Mouse (Mus musculus) CD8-positive naive resting alpha-beta T cell, adult 2 months (primary cell): ENCODE measurements around the gene Prmt1.
A peak's percentile ranks its signal among the peaks of the same experiment; 100 is the strongest.

Source experiments
- DNase-seq, 2 experiments: peaks; one replicate each; pipeline ENCODE4 v3.0.0; 2022; ENCODE audit warnings: low read depth in 2 of 2, low spot score in 2 of 2

The Prmt1 gene

DNA sequence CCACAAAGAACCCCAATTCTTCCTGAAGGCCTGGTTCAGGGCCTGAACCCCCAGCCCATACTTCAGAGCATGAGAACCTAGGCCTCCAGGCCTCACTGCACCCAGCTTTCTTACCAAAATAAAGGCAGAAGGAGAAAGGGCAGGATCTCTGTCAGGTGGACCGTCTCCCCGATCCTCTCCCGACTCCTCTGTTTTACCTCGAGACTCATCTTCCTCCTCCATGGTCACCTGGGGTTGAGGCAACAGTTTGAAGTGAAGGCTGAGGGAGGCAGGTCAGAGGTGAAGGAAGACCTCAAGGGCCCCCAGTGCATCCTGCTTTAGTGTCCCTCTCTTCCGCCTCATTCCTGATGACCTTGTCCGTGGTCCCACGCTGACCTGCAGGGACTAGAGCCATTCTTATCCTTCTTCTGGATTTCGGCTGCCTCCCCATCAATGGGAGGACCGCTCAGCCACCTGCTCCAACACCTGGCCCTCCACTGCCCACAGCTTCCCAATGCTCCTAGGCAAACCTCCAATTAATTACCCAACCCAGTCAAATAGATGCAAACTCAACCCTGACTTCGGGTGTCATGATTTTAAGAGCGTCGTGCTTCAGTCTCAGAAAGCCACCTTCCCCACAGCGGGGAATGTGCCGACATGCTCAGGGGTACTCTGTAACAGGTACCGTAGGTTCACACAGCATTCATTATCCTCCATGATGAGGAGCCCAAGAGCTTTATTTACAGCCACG lies 27.2 kb upstream of the Prmt1 start:
- DNase-seq = no peak

DNA sequence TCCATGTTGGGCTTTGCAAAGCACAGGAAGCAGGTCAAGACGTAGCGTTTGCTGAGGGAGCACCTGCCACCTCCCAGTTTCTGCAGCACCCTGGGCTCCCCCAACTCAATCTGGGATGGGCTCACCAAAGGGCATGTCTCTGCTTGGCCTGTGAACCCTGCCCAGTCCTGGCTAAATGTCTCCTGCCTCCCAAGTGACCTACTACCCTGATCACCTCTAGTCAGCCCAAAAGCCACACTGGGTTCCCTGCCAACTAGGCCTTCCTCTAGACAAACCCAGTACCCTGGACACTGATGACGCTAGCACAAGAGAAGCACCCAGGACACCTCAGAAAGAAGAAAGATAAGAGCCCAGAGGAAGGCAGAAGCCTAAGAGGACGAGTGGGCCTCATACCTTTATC lies 26.5 kb upstream of the Prmt1 start:
- no peak for DNase-seq

DNA sequence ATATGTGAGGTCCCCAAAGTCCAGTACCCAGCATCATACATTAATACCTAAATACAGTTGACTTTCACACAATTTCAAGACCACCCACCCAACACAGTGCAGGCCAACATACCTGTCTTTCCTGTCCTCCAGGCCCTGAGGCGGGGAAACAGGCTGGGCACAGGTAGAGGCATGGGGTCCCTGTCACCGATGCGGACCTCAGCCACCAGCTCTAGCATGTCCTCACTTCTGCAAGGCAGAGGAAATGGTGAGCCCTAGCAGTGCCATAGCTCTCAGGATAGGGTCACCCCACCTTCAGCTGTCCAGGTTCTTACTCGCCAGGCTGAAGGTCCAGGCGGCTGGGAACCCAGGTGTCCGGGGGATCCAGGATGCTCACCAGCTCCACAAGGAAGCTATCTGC lies 25.6 kb upstream of the Prmt1 start:
- no peak for DNase-seq

DNA sequence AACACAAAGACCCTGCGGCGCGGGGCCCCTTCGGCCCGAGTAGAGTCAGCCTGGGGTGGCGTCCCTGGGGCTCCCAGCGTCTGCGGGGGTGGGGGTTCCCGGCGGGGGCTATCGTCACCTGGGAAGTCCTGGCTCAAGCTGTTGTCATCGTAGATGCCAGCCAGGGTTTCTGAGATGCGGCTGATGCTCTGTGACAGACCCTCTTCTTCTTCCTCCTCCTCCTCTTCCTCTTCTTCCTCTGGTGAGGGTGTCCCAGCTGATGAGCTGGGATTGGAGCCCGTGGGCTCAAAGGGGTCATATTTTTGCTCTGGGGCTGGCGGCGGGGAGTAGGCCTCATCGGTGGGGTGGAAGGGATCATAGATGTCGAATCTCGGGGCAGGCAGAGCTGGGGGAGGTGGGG lies 22.0 kb upstream of the Prmt1 start:
- DNase-seq = no peak

DNA sequence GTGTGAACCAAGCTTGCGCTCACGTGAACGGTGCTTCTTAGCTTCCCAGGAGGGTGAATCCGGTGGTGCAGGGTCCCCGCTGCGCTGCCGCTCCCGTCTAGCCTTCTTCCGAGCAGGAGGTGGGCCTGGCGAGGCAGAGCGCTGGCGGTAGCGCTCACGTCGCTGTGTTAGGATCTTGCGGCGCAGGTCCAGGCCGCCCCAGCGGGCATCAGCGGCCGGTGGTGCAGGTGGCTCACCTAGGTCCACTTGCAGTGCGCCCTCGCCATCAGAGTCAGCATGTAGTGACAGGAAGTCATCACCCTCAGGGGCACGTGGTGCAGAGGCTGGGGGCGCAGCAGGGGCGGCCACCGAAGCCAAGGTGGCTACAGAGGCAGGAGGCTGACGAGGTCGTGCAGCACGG lies 21.5 kb upstream of the Prmt1 start:
- no peak for DNase-seq

- DNase-seq = no peak
Observed at GRCm38 (mm10) chr7:45007141-45007540, 20.8 kb upstream of the Prmt1 start.

DNA sequence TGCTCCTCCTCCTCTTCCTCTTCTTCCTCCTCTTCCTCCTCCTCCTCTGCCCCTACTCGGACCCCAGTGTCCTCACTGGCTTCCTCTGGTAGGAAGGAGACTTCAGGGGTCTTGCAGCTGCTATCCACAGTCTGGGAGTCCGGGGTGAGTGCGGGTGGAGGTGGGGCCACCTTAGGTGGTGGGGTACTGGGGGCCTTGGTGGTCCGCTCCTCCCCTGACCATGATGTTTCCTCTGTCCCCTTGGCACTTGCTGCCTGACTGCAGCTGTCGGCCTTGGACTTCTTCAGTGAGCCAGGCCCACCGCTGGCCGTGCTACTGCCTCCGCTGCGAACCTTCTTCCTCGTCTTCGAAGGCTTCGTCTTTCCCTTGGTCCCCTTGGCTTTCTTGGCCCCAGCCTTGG lies 20.1 kb upstream of the Prmt1 start:
- no peak for DNase-seq

DNA sequence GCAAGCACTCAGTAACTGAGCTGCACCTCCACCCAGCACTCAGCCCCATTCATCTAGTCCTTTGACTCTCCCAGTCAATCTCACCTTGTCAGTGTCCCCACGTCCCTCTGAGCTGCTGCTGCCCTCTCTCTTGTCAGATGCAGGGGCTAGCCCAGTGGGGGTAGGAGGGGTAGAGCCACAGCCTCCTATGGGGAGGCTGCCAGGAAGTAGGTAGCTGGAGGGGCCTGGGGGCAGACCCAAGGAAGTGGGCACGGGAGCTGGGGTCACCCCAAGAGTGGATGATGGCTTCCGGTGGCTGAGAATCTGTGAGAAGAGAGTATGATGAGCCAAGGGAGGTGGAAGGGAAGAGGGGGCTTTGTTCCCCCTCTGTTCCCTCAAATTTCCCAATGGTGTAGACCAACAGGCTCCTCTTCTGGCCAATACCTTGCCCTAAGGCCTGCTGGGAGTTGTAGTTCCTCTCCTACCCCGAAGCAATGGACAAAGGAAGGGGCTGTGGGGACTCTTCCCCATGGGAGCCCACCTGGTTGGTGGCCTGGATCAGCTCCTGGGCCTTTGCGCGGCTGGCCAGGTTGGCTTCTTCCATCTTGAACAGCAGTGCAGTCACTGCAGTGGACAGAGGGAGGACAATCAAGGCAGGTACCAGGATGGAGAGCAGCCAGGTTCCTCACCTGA lies 19.1 kb upstream of the Prmt1 start:
- DNase-seq = no peak

DNA sequence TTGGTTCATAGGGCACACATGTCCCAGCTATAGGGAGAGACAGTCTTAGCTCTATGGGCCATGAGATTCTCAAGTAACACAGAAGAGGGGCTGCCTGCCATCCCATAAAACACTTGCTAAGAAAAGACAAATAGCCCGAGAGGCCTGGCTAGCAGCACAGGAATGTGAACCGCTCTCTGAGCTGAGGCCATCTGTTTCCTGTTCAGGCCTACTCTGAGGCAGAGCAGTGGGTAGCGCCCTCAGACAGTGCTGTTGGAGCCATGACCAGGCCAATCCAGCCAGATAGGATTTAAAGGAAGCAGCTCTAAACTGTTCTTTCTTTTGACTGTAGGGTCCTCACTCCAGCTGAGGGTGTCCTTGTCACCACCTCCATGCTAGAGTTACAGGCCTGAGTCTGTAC lies 18.2 kb upstream of the Prmt1 start:
- DNase-seq = no peak

DNA sequence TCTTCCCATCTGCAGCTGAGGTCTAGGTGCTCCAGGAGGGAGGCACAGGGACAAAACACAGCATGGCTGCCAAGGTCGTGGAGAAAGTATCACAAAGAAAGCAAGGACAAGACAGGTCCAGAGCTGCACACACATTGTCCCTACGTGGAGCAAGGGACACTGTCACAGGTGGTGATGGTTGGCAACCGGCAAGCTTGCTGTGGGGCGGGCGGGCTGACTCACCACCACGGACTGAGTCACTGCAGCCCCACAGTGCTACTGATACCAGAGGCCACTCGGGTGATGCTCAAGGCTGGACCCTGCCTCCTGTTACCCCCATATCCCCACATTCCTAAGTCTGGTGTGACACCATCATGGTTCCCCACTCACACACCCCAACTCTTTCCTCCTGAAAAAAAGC lies 16.1 kb upstream of the Prmt1 start:
- no peak for DNase-seq

GRCm38 (mm10) chr7:45000539-45001114 lies 14.3 kb upstream of the Prmt1 start:
- DNase-seq = no peak

- DNase-seq = no peak
Observed at GRCm38 (mm10) chr7:44999753-45000152, 13.4 kb upstream of the Prmt1 start.

GRCm38 (mm10) chr7:44998501-44998955 lies 12.2 kb upstream of the Prmt1 start, which contains the start of gene Bcl2l12:
Bcl2l12 (minus strand) TSS chr7:44998712.
- DNase-seq = no peak

DNA sequence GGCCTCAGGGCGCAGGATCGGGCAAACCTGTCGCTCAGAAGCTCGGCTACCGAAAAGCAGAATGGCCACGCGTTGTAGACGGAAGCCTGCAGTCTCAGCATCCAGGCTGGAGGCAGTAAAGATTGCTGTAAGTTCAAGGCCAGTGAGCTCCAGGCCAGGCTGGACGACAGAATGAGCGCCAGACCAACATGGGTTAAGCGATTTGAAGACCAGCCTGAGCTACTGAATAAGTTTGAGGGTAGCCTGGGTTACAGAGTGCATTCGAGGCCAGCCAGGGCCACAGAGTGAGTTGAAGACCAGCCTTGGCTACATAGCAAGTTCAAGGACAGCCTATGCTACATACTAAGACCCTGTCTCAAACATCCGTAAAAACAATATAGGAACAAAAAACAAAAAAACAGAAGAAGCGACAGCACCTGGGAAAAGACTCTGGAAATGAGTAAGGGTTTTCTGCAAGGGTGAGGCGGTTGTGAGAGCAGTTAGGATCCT lies 11.6 kb upstream of the Prmt1 start:
- DNase-seq = no peak

DNA sequence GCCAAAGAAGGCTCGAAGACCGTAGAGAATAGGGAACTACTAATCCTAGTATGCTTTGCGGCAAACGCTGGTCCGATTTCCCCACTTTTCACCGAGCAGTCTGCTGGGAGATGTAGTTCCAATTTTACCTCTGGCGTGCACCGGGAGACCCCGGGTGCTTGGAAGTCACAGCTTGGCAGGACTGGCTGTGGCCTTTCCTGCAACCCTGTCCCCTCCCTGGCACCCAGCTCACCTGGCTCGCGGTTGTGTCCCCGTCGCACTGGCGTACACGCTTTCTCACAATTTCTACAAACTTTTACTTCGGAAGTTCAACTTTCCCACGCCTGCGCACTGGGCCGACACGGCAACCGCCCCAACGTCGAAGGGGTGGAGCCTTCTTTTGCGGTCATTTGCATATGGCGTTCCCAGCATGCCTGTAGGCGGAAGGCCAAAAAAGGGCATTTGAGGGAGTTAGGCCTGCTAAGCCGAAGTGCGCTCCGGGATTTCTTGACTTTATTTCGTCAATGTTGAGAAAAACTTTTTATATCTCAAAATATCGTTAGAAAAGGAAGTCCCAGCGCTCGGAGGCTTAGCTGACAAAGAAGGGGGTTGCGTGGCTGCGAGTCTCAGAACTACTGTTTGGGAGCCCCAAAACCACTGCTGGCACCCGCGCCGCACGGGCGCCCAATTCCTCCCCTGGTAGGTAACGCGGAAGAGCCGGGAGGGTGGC lies 11.0 kb upstream of the Prmt1 start, which contains the start of gene Irf3:
Gene Irf3, plus strand, starts transcription at position 418 of the 709 bp plus-strand sequence.
- DNase-seq = peak; percentile 95 to 99

DNA sequence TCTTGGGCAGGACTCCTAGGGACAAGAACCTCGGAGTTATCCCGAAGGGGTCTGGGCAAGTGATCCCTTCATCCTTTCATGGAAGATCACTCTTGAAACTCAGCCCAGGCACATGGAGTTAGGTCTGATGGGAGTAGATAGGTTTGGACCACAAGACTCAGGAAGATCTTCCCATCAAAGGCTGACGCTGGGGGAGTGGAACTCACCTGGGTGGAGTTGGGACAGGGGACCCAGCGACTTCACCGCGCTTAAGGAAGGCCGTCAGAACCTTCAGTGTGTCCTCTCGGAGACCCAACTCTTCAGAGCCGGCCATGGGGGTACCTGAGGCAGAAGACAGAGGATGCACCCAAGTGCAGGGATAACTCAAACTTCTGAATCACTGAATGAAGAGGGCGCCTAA lies 10.3 kb upstream of the Prmt1 start:
- no peak for DNase-seq

- no peak for DNase-seq
Observed at GRCm38 (mm10) chr7:44986879-44987718, 731 bp upstream of the Prmt1 start.

GRCm38 (mm10) chr7:44985595-44986191 lies 675 bp downstream of the Prmt1 start:
- DNase-seq = peak; percentile 45 to 48

GRCm38 (mm10) chr7:44984833-44985164 lies 1.6 kb downstream of the Prmt1 start:
- DNase-seq = no peak
